Mouse (Mus musculus) stomach, postnatal 0 days (tissue): ENCODE measurements around the gene Tbc1d9b. TPM values are rescaled to one million over a fixed set of nuclear protein-coding genes. Genes with fewer than 3 reads are reported as not detected.

Experiments used
- ATAC-seq: fragments of 200-750 bp; cut with Nextera tagmentation; 2 replicates; pipeline ENCODE4 v1.8.0; 2017; ENCODE audit not compliant: low FRiP score, low TSS enrichment
- DNase-seq: peaks from one replicate; pipeline ENCODE4 v3.0.0-alpha.2; 2016; ENCODE audit warnings: low spot score
- H3K27ac ChIP-seq: fragments of 300-500 bp; sonication (generic); replicated peaks from 2 replicates; pipeline ENCODE4 v1.5.1; 2014; ENCODE audit warnings: mild to moderate bottlenecking, control low read depth
- H3K27me3 ChIP-seq: fragments of 300-500 bp; sonication (generic); 2 replicates; pipeline ENCODE4 v1.6.1; 2014; ENCODE audit warnings: low read length; ENCODE audit not compliant: control insufficient read depth, insufficient read depth
- H3K36me3 ChIP-seq: fragments of 300-500 bp; sonication (generic); 2 replicates; pipeline ENCODE4 v1.6.1; 2014; ENCODE audit warnings: low read length, mixed read lengths; ENCODE audit not compliant: control insufficient read depth, insufficient read depth
- H3K4me1 ChIP-seq: fragments of 300-500 bp; sonication (generic); replicated peaks from 2 replicates; pipeline ENCODE4 v1.6.1; 2014; ENCODE audit warnings: antibody characterized with exemption; ENCODE audit not compliant: control insufficient read depth, insufficient read depth
- H3K4me2 ChIP-seq: fragments of 300-500 bp; sonication (generic); replicated peaks from 2 replicates; pipeline ENCODE4 v1.6.1; 2014; ENCODE audit warnings: low read depth, mild to moderate bottlenecking, control low read depth, moderate library complexity
- H3K4me3 ChIP-seq: fragments of 300-500 bp; sonication (generic); 2 replicates; pipeline ENCODE4 v1.5.1; 2014; ENCODE audit warnings: low read depth, low read length, control low read depth
- H3K9ac ChIP-seq: fragments of 300-500 bp; sonication (generic); 2 replicates; pipeline ENCODE4 v1.6.1; 2014; ENCODE audit warnings: mild to moderate bottlenecking, low read length, control low read depth, mixed read lengths
- H3K9me3 ChIP-seq: fragments of 300-500 bp; sonication (generic); 2 replicates; pipeline ENCODE4 v1.6.1; 2016; ENCODE audit warnings: low read length; ENCODE audit not compliant: control insufficient read depth
- CTCF ChIP-seq: IDR thresholded peaks from 2 replicates; pipeline ENCODE4 v1.5.1; 2016; ENCODE audit warnings: antibody characterized with exemption, low read depth, mild to moderate bottlenecking, moderate library complexity
- EP300 ChIP-seq: optimal IDR thresholded peaks from 2 replicates; pipeline ENCODE3; 2016; ENCODE audit warnings: antibody characterized with exemption
- WGBS: fragments of 180-500 bp; shearing (Covaris S2); extraction: QIAGEN DNeasy Blood & Tissue Kit; methylation state at CpG from one replicate; pipeline ENCODE4 v1.1.7; 2014; 5-methylcytosine and 5-hydroxymethylcytosine counted together
- polyA plus RNA-seq: library from polyadenylated mRNA; unstranded; fragments of >200 nt; fragmentation: Nextera tagmentation; extraction: Ambion mirVana; gene quantifications from 2 replicates; pipeline ENCODE4 v1.2.1, GENCODE M21; 2015

Tbc1d9b gene
- polyA plus RNA-seq, 1 experiment from 2014 or later, result 13.9 TPM

DNA sequence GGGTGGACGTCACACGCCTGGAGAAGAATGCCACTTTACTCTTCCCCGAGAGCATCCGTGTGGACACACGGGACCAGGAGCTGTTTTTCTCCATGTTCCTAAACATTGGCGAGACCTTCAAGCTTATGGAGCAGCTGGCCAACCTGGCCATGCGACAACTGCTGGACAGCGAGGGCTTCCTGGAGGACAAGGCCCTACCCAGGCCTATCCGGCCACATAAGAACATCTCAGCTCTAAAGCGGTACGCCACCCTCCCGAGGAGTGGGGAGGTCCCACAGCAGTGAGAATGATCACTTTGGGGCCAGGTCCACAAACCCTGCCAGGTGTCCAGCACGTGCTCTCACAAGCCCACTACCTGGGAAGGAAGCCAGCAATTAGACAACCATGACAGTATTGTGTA is 14.9 kb downstream of the Tbc1d9b start:
- Histone ChIP-seq H3K4me3 (no peak overlapping the region), H3K9ac (no peak overlapping the region), H3K36me3 (peaks cover 40% of the 10 kb centered on the region), H3K4me2 (no peak overlapping the region), H3K27ac (no peak overlapping the region), H3K27me3 (no peaks in the 10 kb centered on the region), H3K9me3 (no peaks in the 10 kb centered on the region), H3K4me1 (no peaks in the 10 kb centered on the region)
- WGBS, result 93% methylated on average over 13 of the region's 13 CpGs
- no peak for ATAC-seq
- no peak for TF ChIP-seq EP300
- TF ChIP-seq CTCF, result no peak
- no peak for DNase-seq

DNA sequence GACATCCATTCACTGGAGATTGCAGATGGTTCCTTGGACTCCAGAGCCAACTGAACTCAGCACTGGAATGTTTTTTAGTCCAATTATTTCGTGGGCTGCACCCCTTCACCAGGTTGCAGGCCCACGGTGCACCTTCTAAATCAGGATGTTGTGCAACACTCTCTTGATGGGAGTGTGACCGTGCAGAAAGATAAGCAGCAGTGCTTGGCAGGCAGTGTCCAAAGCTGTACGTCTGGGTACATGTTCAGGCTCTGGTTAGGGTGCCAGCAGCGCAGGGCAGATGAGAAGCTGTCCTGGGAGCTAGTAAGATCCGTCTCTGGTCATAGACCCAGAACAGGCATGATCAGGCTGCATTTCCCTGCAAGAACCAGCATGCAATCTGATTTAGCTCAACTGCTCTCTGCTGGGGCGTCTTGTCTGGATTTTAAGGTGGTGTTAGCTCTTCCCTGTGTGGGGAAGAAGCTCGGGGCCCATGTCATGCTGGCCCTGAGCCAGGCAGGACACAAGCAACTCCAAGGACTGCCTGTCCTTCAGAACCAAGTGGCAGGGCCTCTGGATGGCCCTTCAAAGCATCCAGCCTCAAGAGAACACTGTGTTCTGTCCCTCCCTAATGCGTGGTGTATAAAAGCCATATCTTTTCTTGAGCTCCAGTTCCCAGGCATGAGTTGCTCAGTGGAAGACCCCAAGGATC is 16.2 kb downstream of the Tbc1d9b start:
- Histone ChIP-seq H3K4me1 (no peaks in the 10 kb centered on the region), H3K9me3 (no peaks in the 10 kb centered on the region), H3K27ac (no peak overlapping the region), H3K4me3 (no peak overlapping the region), H3K9ac (no peak overlapping the region), H3K27me3 (no peaks in the 10 kb centered on the region), H3K36me3 (peaks cover 50% of the 10 kb centered on the region), H3K4me2 (no peak overlapping the region)
- DNase-seq (no peak), ATAC-seq (no peak)
- 76% methylated on average over 9 of the region's 9 CpGs for WGBS
- no peak for TF ChIP-seq CTCF
- TF ChIP-seq EP300, result no peak

DNA sequence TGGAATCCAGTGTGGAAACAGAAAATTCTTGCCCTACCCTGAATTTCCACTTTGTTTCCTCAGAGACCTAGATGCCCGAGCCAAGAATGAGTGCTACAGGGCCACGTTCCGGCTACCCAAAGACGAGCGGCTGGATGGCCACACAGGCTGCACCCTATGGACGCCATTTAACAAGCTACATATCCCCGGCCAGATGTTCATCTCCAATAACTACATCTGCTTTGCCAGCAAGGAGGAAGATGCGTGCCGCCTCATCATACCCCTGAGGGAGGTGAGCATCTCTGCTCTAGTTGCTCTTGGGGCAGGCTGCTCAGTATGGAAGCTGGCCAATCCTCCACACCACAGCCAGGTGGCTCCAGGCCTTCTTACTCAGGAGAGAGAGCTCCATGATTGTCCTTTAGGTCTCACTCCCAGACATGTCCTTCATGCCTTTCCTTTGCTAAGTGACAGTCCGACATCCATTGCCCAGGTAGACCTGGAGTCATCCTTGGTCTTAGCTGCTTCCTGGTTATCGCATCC is 16.8 kb downstream of the Tbc1d9b start:
- H3K9ac ChIP-seq, result no peak overlapping the region; the same call in 1 of the 2 replicates
- no peak overlapping the region for H3K4me2 ChIP-seq
- DNase-seq (no peak), ATAC-seq (no peak)
- no peaks in the 10 kb centered on the region for H3K27me3 ChIP-seq
- 94% methylated on average over 11 of the region's 11 CpGs for WGBS
- no peaks in the 10 kb centered on the region for H3K4me1 ChIP-seq
- H3K36me3 ChIP-seq, result peaks cover 54% of the 10 kb centered on the region
- no peak for TF ChIP-seq CTCF
- TF ChIP-seq EP300, result no peak
- H3K27ac ChIP-seq, result no peak overlapping the region
- H3K9me3 ChIP-seq, result no peaks in the 10 kb centered on the region
- no peak overlapping the region for H3K4me3 ChIP-seq

DNA sequence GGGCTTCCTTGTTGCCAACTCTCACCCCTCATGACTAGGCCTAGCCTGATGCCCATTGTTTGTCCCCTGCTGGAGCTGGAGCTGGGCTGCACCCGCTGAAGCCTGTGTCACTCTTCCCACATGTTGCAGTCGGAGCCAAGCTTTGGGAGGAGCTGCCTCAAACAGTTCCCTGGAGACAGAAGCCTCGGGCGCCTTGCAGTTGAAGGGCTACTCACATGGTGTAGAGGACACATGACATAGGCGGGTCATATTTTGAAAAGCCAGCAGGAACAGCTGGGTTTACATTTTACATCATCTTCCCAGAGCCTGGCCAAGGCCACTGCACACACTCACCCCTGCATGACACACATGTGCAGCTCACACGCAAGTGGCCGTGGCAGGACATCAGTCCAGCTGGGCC is 18.0 kb downstream of the Tbc1d9b start:
- no peak overlapping the region for H3K27ac ChIP-seq
- 0 out of 2 replicates have a peak, but pooled peaks have one; percentile 14 for ATAC-seq
- H3K4me3 ChIP-seq, result no peak overlapping the region
- peaks cover 53% of the 10 kb centered on the region for H3K36me3 ChIP-seq
- TF ChIP-seq EP300 (no peak), CTCF (no peak)
- DNase-seq, result no peak
- H3K4me1 ChIP-seq, result no peaks in the 10 kb centered on the region
- H3K9me3 ChIP-seq, result no peaks in the 10 kb centered on the region
- no peak overlapping the region for H3K4me2 ChIP-seq
- WGBS, result 78% methylated on average over 7 of the region's 7 CpGs
- no peaks in the 10 kb centered on the region for H3K27me3 ChIP-seq
- no peak overlapping the region for H3K9ac ChIP-seq

- H3K4me3 ChIP-seq, result no peak overlapping the region
- no peaks in the 10 kb centered on the region for H3K9me3 ChIP-seq
- TF ChIP-seq CTCF (no peak), EP300 (no peak)
- no peak overlapping the region for H3K27ac ChIP-seq
- H3K9ac ChIP-seq, result no peak overlapping the region
- H3K4me2 ChIP-seq, result no peak overlapping the region
- H3K4me1 ChIP-seq, result no peaks in the 10 kb centered on the region
- DNase-seq (no peak), ATAC-seq (no peak)
- no peaks in the 10 kb centered on the region for H3K27me3 ChIP-seq
- H3K36me3 ChIP-seq, result peaks cover 53% of the 10 kb centered on the region
- 83% methylated on average over 9 of the region's 9 CpGs for WGBS
Measured at GRCm38 (mm10) chr11:50149603-50150150, 18.5 kb downstream of the Tbc1d9b start.

- Histone ChIP-seq H3K27ac (no peak overlapping the region), H3K9me3 (no peaks in the 10 kb centered on the region), H3K36me3 (peaks cover 43% of the 10 kb centered on the region), H3K9ac (no peak overlapping the region), H3K4me3 (no peak overlapping the region), H3K4me1 (no peaks in the 10 kb centered on the region), H3K4me2 (no peak overlapping the region), H3K27me3 (no peaks in the 10 kb centered on the region)
- ATAC-seq (no peak), DNase-seq (no peak)
- no peak for TF ChIP-seq EP300
- no peak for TF ChIP-seq CTCF
- WGBS, result 92% methylated on average over 3 of the region's 3 CpGs
Measured at GRCm38 (mm10) chr11:50151374-50151773, 20.2 kb downstream of the Tbc1d9b start.
